Mouse (Mus musculus) spleen, adult 12 weeks (tissue): ENCODE results near the gene Zcchc13.
A peak's percentile ranks its signal among the peaks of the same experiment; 100 is the strongest.

ENCODE experiments used
- DNase-seq: peaks from one replicate; pipeline ENCODE4 v3.0.0; 2022; ENCODE audit warnings: low spot score

Gene Zcchc13

DNA sequence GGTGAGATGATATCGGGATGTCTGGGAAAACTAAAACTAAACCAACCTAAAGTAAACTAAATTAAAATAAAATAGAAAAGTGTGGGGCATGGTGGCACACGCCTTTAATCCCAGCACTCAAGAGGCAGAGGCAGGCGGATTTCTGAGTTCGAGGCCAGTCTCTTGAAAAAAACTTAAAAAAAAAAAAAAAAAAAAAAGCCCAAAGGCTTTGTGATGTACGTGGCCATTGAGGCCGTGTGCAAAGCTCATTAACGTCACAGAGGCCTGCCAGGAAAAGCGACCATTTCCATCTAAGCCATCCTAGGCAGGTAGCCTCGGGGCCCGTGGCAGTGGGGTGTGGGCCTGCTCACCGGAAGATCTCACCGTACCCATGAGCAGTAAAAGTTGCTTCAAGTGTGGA is at the start of gene Zcchc13:
TSS of gene Zcchc13 (plus strand) at position 284 of the 400 bp plus-strand sequence.
- DNase-seq, result no peak

DNA sequence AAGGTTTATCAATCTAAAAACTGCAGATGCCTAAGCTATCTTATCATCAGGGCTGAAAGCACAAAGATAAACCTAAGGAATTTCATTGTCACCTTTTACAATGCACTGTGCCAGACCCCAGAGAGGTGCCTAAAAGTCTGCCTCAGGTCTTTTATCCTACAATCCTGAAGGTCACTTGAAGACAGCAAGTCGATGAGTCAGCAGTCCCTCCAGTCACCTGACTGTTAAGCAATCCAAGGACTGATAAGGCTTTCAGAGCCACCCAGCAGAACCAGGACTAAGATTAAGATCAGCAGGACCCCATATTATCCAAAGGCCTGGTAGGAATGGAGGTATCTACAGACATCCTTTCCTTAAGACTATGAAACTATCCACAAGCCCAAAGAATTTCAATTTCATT is 46.1 kb upstream of the Zcchc13 start:
- DNase-seq, result no peak

DNA sequence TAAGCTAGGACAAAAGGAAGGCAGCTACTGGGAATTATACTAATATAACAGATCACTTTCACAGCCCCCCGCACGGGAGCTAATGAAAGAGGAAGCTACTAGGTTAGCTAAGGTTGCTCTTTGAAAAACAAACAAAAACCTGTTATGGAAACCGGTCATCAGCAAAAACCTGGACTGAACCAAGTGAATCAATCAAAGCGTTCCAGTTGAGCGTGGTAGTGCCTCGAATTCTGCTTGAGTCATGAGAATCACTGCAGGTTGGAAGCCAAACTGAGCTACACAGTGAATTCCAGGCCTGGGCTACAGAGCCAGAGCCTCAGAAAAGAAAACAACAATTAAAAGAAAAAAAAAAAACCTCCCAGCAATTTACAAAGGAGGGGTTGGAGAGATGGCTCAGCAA is 38.3 kb upstream of the Zcchc13 start:
- no peak for DNase-seq

DNA sequence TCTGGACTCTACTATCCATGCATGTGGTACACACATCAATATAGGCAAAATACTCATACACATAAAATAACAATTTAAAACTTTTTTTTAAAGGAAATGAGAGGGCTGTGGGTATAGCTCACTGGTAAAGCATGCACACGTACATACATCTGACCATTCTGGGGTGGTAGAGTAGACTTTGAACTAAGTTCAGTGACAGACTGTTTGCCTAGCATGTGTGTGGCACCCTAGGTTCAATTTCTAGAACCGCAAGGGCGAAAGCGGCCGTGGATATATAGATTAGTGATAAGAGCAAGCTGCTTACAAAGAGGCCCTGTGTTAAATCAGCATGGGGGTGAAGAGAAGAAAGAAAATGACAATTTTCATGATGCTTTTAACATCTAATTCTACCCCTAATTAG is 27.8 kb upstream of the Zcchc13 start:
- DNase-seq, result no peak

GRCm38 (mm10) chrX:103604211-103604610 is 26.2 kb upstream of the Zcchc13 start:
- DNase-seq, result no peak

DNA sequence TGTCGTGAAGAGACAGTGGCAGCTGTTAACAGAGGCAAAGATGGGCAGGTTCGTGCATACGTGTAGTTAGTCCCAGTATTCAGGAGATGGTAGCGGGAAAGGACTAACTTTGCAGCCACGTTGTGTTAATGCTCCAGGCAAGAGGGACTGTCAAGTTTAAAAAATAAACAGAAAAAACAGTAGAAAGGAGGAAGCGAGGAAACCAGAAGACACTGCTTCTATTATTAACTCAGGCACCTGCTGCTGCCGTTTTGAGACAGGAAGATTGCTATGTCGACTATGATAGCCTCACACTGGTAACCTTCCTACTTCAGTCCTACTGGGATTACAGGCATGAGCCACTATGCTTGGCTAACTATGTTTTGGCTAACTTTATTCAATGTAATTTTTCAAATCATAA is 24.9 kb upstream of the Zcchc13 start:
- no peak for DNase-seq

- DNase-seq, result no peak
Measured at GRCm38 (mm10) chrX:103610401-103610800, 20.0 kb upstream of the Zcchc13 start.

DNA sequence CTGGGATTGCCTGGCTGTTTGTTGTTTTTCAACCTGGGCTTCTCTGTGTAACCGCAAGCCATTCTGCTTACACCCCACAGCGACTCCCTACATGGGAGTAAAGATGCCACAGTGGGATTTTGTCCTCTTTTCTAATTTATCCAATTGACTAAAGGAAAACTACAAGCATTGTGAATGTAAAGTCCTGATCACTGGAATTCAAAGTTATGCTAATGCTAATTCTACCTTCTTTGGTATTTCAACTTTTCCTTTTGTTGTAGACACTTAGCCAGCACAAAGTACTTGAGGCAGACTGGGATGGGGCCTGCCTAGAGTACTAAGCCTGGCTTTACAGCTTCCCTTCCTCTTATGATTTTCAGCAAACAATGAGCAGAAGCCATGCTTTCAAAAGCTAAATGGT is 18.9 kb upstream of the Zcchc13 start:
- DNase-seq, result no peak

- no peak for DNase-seq
Measured at GRCm38 (mm10) chrX:103614700-103615233, 15.6 kb upstream of the Zcchc13 start.

- DNase-seq, result no peak
Measured at GRCm38 (mm10) chrX:103615453-103615852, 14.9 kb upstream of the Zcchc13 start.

DNA sequence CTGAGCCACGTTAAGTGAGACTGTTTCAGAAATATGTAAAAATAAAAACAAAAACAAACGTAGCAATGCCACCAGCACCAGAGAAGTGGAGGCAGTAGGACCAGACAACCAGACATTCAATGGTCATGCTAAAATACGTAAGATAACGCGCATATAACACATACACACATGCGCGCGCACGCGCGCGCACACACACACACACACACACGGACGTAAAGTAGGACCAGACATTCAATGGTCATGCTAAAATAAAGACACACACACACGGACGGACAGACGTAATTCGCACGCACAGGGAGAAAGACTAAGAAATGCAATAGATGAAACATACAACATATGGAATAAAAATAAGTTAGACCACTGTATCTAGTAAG is 14.2 kb upstream of the Zcchc13 start:
- peak; percentile 59 for DNase-seq

DNA sequence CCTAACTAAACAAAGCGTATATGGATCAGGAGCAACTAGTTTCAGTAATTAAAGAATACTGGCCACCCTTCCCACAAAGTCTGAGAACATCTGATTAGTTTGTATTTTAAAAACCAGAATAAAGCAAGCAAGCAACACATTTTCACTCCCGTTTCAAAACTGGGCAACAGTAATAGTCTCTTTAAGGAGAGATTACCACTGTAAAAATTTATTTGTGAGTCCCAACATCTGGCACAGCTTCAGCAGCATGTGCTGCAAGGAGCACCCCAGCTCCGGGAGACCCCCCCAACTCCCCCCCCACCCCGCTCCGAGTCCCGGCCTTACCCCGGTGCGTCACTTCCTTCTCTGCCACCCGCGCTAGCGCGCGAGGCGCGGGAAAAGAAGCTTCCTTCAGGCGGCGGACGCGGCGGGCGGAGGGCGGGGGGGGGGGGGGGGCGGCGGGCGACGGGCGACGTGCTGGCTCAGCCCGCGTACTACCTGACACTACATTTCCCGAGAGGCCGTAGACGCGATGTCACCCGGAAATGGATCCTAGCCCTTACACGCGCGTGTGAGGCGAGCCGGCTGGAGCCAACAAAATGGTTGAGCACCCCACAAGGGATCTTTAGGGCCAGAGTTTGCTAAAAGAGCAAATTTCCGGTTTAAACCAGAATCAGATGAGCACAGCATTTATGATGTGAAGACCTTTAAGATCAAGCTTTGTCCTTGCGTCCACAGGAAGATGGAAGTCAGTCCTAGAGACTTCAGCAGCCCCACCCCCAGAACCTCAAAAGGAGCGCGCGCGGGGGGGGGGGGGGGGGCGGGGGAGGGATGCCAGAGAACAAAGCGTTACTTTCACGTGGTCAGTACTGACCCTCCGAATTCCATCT is 13.6 kb upstream of the Zcchc13 start:
- DNase-seq, result peak; percentile 72

DNA sequence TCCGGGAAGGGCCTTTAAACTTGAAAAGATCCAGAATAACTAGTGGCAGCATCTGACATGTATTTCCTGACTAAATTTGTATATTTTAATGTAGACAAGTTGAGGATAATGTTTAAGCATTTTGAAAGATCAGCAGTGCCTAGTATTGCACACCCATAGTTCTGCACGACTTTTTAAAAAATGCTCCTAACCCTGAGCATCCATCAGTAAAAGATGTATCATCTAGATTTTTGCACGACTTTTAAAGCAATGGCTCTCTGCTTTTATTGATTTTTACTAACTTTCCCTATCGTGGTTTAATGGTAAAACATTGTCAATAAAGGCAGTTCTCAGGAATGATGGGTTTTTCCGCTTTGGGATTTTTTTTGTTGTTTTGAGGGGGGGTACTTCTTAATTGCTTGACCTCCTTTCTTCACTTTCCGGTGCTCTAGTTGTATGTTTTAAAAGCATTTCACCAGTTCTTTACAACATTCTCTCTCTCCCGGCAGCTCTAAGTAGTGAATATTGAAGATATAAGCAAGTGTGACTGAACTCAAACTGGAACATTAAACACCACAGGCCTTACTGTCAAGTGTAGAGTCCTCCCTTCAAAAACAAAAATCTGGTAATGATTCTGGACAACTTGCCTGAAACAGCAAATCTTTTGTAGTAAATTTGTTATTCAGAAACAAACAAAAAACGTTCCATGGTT is 12.8 kb upstream of the Zcchc13 start:
- DNase-seq, result no peak

DNA sequence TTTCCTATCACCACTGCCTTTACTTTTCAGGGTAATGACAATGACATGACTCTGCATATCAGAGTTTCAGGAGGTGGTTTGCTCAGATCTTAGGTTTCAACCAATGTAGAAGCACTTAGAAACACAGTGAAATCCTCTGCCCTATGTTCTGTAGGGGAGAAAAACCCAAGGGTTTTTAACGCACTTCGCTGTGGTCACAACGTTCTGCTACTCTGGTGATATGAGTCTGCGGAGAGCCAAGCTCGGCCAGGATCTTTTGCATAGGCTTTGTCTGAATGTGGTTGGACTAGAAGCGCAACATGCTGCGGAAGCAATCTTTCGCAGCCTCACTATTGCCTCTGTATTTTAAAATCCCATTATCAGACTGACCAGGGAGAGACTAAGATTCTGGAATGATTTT is 8.6 kb upstream of the Zcchc13 start:
- DNase-seq, result no peak

GRCm38 (mm10) chrX:103622260-103622934 is 8.0 kb upstream of the Zcchc13 start:
- DNase-seq, result peak; percentile 87

DNA sequence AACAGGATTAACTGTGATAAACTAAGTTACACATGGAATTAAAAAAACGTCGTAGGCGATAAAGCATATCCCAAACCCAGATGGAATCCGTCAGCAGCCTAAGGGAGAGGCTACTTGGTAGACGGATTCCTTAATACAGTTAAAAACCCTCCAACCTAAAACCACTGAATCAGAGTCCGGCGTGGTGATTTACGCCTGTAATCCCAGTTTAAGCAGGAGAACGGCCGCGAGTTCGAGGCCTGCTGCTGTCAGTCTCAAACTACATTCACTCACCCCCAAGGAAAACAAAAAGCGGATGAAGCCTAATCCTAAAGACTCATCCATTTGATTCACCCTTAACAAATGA is 7.5 kb upstream of the Zcchc13 start:
- DNase-seq, result no peak

DNA sequence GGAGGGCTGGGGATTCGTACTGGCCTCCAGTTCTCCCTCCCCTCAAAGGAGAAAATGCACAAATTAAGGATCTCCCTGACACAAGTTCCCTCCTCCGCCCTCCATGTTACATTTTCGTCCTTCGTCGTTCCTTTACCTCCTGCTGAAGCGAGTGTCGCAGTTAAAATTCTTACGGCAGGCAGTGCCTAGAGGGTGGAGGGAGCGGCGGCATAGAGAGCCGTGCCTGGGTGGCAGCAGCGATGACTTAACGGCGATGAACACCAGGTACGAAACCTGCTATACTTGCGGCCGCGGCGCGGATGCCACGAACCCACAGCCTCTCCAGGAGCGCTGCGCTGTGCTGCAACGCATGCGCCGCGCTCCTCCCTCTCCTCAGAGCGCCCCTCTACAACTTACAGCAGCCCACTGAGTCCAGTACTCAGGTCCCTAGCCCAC is 7.0 kb upstream of the Zcchc13 start:
- no peak for DNase-seq

DNA sequence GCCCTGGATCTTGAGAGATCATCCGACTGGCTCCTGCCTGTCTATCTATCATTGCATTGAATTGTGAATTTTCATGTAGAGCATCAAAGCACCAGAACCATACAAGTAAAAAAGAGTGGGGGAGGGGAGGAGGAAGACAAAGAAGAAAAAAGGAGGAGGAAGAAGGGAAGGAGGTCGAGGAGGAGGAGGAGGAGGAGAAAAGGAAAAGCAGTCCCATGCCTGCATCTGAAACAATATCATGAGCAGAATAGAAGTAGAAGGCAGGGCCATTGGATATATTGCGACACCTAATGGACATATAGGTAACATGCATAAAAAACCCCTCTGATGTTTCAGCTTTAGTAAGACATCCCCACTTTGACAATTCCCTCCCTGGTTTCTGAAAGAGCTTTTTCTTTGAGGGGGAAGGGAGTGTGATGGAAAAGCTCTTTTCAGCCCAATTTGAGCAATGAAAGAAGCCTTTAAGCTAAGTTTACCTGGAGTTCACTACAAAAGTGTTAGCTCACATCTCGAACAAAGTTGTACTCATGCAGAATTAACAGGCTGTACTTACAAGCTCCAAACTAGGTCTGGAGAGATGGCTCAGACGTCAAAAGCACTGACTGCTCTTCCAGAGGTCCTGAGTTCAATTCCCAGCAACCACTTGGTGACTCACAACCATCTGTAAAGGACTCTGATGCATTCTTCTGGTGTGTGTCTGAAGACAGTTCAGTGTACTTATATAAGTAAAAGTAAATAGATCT is 5.8 kb upstream of the Zcchc13 start:
- DNase-seq, result no peak

GRCm38 (mm10) chrX:103628890-103629289 is 1.5 kb upstream of the Zcchc13 start:
- no peak for DNase-seq

DNA sequence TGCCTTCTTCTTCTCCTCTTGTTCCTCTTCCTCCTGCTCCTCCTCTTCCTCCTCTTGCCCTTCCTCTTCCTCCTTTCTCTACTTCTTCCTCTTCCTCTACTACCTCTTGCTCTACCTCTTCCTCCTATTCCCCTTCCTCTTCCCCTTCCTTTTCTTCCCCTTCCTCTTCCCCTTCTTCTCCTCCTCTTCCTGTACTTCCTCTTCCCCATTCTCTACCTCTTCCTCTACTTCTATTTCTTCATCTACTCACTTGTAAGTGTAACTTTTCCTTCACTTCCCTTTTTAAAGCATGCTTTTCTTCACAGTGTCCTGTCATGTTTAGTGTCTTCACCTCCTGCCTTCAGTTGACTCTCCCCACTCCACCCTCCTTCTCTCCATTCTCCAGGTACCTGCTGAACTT is 3.5 kb downstream of the Zcchc13 start:
- no peak for DNase-seq

GRCm38 (mm10) chrX:103636021-103636420 is 5.6 kb downstream of the Zcchc13 start:
- DNase-seq, result no peak

DNA sequence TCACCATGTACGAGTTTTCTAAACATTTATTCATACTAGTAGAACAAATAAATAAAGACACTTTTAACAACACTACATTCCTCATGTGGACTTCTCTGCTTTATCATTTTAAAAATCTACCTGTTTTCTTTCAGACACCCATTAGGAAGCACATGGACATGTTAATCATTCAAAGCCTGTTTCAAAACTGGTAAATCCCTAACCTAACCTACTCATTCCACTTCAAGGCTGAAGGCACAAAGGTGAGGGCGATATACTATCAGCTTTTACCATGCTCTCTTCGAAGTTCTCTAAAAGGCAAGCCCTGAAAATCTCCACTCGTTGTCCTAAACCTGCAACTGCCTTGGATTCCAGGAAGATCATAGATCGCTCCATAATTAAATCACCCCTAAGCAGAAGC is 8.2 kb downstream of the Zcchc13 start:
- no peak for DNase-seq
